Mouse (Mus musculus) ES-E14 (cell line): ENCODE measurements around the gene Ngp. TPM values are rescaled to one million over a fixed set of nuclear protein-coding genes. Genes with fewer than 3 reads are reported as not detected.
"Not testable (repeated sequence)": the region's sequence is repeated elsewhere in the genome, so short reads cannot be mapped to it uniquely, and the experiment has no call there.

ENCODE experiments used
- DNase-seq: peaks from one replicate; pipeline ENCODE4 v3.0.0-alpha.2; 2013; ENCODE audit warnings: low read depth, low spot score
- H3K27ac ChIP-seq: 2 replicates; pipeline ENCODE4 v1.5.1; 2012; ENCODE audit warnings: low read depth, mild to moderate bottlenecking, low read length, moderate library complexity, mixed read lengths; ENCODE audit not compliant: poor library complexity, insufficient read depth, severe bottlenecking
- H3K36me3 ChIP-seq: 2 replicates; pipeline ENCODE4 v1.6.1; 2012; ENCODE audit warnings: mild to moderate bottlenecking, low read length, moderate library complexity, mixed read lengths; ENCODE audit not compliant: control insufficient read depth, poor library complexity, insufficient read depth, severe bottlenecking
- H3K4me1 ChIP-seq, 2 experiments: fragments of 150-350 bp in 1 of 2; sonication (generic) in 1 of 2; 2 replicates each; pipeline ENCODE4 v1.6.1; 2012; ENCODE audit warnings: low read length in 2 of 2, mild to moderate bottlenecking in 1 of 2, mixed read lengths in 1 of 2; ENCODE audit not compliant: control insufficient read depth in 2 of 2, insufficient read depth in 2 of 2, poor library complexity in 1 of 2
- H3K4me3 ChIP-seq, 2 experiments: fragments of 150-350 bp in 1 of 2; sonication (generic) in 1 of 2; 2 replicates each; pipeline ENCODE4 v1.5.1; 2012; ENCODE audit warnings: low read length in 2 of 2, low read depth in 1 of 2, mild to moderate bottlenecking in 1 of 2, mixed read lengths in 1 of 2; ENCODE audit not compliant: insufficient read depth in 1 of 2, poor library complexity in 1 of 2, severe bottlenecking in 1 of 2
- H3K9ac ChIP-seq: 2 replicates; pipeline ENCODE4 v1.6.1; 2012; ENCODE audit warnings: low read depth, mild to moderate bottlenecking, low read length, mixed read lengths; ENCODE audit not compliant: poor library complexity, insufficient read depth, severe bottlenecking
- H3K9me3 ChIP-seq: fragments of 150-350 bp; sonication (generic); 2 replicates; pipeline ENCODE4 v1.6.1; 2012; ENCODE audit warnings: low read depth, mild to moderate bottlenecking, low read length; ENCODE audit not compliant: control insufficient read depth, insufficient read depth
- CHD2 ChIP-seq: IDR thresholded peaks from 2 replicates; pipeline ENCODE4 v1.6.1; 2014; ENCODE audit warnings: mild to moderate bottlenecking, low read depth, low read length, inconsistent platforms
- HCFC1 ChIP-seq: IDR thresholded peaks from 2 replicates; pipeline ENCODE4 v1.6.1; 2012; ENCODE audit warnings: low read length, inconsistent platforms, borderline replicate concordance; ENCODE audit not compliant: insufficient read depth
- MAFK ChIP-seq: IDR thresholded peaks from 2 replicates; pipeline ENCODE4 v1.6.1; 2014; ENCODE audit warnings: mild to moderate bottlenecking, low read depth, low read length, inconsistent platforms; ENCODE audit not compliant: insufficient read depth
- ZC3H11A ChIP-seq: IDR thresholded peaks from 2 replicates; pipeline ENCODE4 v1.6.1; 2012; ENCODE audit warnings: low read depth, mild to moderate bottlenecking, inconsistent platforms, low read length, borderline replicate concordance
- ZNF384 ChIP-seq: IDR thresholded peaks from 2 replicates; pipeline ENCODE4 v1.6.1; 2012; ENCODE audit warnings: low read depth, low read length, inconsistent platforms
- in situ Hi-C, 2 experiments: fragments of 600-800 bp; cut with MboI; formaldehyde crosslinking; loops; one replicate each; pipeline ENCODE4 v1.15.1; 2025; ENCODE audit warnings: low sequenced_read_pairs in 2 of 2, inconsistent platforms in 1 of 2; ENCODE audit not compliant: unreplicated experiment in 2 of 2
- total RNA-seq: library from RNA; depleted of rRNA; stranded (reverse); fragments of 300-350 nt; gene quantifications from 2 replicates; pipeline ENCODE4 v1.2.3, GENCODE M21; 2012

Gene Ngp
- total RNA-seq, 1 experiment = not detected

- peaks cover 74% of the 10 kb centered on the region for H3K36me3 ChIP-seq
- TF ChIP-seq HCFC1 = no peak
- TF ChIP-seq ZNF384 = no peak
- H3K4me1 ChIP-seq = no peaks in the 10 kb centered on the region
- H3K9ac ChIP-seq = no peak overlapping the region
- no peak for DNase-seq
- no peaks in the 10 kb centered on the region for H3K9me3 ChIP-seq
- H3K27ac ChIP-seq = no peak overlapping the region
- H3K4me3 ChIP-seq = no peak overlapping the region
- in situ Hi-C loops = no loop called here
These were observed 28.7 kb upstream of the Ngp start for GRCm38 (mm10) chr9:110390843-110391242.

GRCm38 (mm10) chr9:110393295-110393694 lies 26.3 kb upstream of the Ngp start:
- no peak overlapping the region for H3K9ac ChIP-seq
- H3K27ac ChIP-seq = no peak overlapping the region
- no peaks in the 10 kb centered on the region for H3K4me1 ChIP-seq
- in situ Hi-C loops = no loop called here
- H3K9me3 ChIP-seq = no peaks in the 10 kb centered on the region
- DNase-seq = no peak
- TF ChIP-seq HCFC1 (no peak), CHD2 (no peak), ZNF384 (no peak), MAFK (no peak), ZC3H11A (no peak)
- H3K36me3 ChIP-seq = peaks cover 56% of the 10 kb centered on the region
- H3K4me3 ChIP-seq = no peak overlapping the region

- Histone ChIP-seq H3K4me3 (no peak overlapping the region), H3K9ac (no peak overlapping the region), H3K9me3 (no peaks in the 10 kb centered on the region), H3K36me3 (peaks cover 4% of the 10 kb centered on the region; the same call in 1 of the 2 replicates), H3K4me1 (peaks cover 0 to 7% of the 10 kb centered on the region in 2 experiments; a peak in 2 of 4 replicates), H3K27ac (no peak overlapping the region)
- TF ChIP-seq ZC3H11A = no peak
- TF ChIP-seq ZNF384 = no peak
- no peak for TF ChIP-seq CHD2
- no peak for TF ChIP-seq MAFK
- no peak for TF ChIP-seq HCFC1
- no peak for DNase-seq
- in situ Hi-C loops = no loop called here
These were observed 18.9 kb upstream of the Ngp start for GRCm38 (mm10) chr9:110400650-110401049.

- H3K27ac ChIP-seq = no peak overlapping the region
- no peaks in the 10 kb centered on the region for H3K9me3 ChIP-seq
- TF ChIP-seq HCFC1 = no peak
- no peak for TF ChIP-seq MAFK
- no peak for TF ChIP-seq ZNF384
- TF ChIP-seq ZC3H11A = no peak
- TF ChIP-seq CHD2 = no peak
- peaks cover 0 to 7% of the 10 kb centered on the region in 2 experiments; a peak in 2 of 4 replicates for H3K4me1 ChIP-seq
- H3K4me3 ChIP-seq = no peak overlapping the region
- in situ Hi-C loops = no loop called here
- no peak overlapping the region for H3K9ac ChIP-seq
- H3K36me3 ChIP-seq = no peaks in the 10 kb centered on the region
- DNase-seq = no peak
These were observed 16.8 kb upstream of the Ngp start for GRCm38 (mm10) chr9:110402731-110403130.

- in situ Hi-C loops, H3K36me3 ChIP-seq: not testable (repeated sequence)
These were observed 16.3 kb upstream of the Ngp start for GRCm38 (mm10) chr9:110403240-110403639.

More at GRCm38 (mm10) chr9:110403240-110403639, 16.3 kb upstream of the Ngp start:
- H3K9ac ChIP-seq, H3K4me3 ChIP-seq, H3K27ac ChIP-seq, H3K9me3 ChIP-seq, H3K4me1 ChIP-seq, DNase-seq: not testable (repeated sequence)
